Mouse (Mus musculus) embryonic fibroblast, embryonic 13.5 days (primary cell): ENCODE results near the gene Plekha7.

Experiments used
- CTCF ChIP-seq: IDR thresholded peaks from 2 replicates; pipeline ENCODE4 v1.5.1; 2011; ENCODE audit warnings: mild to moderate bottlenecking, control low read depth, low read length, moderate library complexity, borderline replicate concordance; ENCODE audit not compliant: insufficient read depth
- POLR2A ChIP-seq: IDR thresholded peaks from 2 replicates; pipeline ENCODE4 v1.6.1; 2011; ENCODE audit warnings: low read depth, mild to moderate bottlenecking, control low read depth, low read length, moderate library complexity

- TF ChIP-seq CTCF (no peak), POLR2A (no peak)
These were observed 52.5 kb downstream of the Plekha7 start for GRCm38 (mm10) chr7:116255664-116256063.
